Mouse (Mus musculus) WW6 (cell line): ENCODE data around the gene Fgd4.
"Not testable (repeated sequence)": the region's sequence is repeated elsewhere in the genome, so short reads cannot be mapped to it uniquely, and the experiment has no call there.

ENCODE experiments used
- DNase-seq: peaks from one replicate; pipeline ENCODE4 v3.0.0-alpha.2; 2013; ENCODE audit warnings: low read depth, low spot score

The Fgd4 gene

DNA sequence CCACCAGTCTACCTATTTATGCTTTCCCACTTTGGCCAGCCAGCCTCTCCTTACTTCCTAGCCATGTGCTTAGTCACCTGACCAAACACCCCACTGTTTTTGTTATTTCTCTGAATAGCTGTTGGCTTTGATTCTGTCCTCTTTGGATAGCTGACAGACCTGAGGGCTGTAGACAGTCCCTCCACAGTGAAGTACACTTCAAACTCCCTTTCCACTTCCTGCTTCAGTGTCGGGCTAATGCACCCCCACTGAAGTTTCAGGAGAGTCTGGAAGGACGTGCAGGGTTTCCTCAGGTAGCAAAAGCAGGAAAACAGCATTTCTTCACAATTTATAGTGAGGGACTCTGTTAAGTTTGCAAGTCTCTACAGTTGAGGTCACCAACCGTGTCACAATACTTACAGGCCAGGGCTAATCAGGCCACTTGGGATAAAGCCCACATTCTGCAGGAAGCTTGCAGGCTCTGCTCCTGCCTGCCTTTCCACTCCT lies 57.4 kb downstream of the Fgd4 start:
- DNase-seq, result no peak

GRCm38 (mm10) chr16:16539396-16539795 lies 61.0 kb downstream of the Fgd4 start:
- DNase-seq, result not testable (repeated sequence)

DNA sequence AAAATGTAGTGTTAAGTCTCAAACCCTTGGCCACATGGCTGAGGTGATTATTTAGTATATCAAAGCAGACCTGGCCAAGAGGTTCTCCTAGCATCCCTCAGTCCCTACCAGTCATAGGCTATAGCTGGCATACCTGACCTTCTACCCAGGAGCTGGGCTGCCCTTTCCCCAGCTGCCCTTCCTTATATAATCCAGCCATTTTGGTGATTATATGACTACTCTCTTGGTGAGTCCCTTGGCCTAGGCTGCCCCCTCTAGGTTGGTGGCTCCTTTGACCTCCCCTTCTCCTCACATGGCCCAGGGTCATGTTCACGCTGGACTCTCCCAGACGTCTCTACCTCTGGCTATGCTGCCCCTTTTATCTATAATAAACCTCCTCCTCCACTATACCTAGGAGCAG lies 65.1 kb downstream of the Fgd4 start:
- no peak for DNase-seq

- DNase-seq, result no peak
These were observed 72.3 kb downstream of the Fgd4 start for GRCm38 (mm10) chr16:16528014-16528413.

GRCm38 (mm10) chr16:16527267-16527666 lies 73.1 kb downstream of the Fgd4 start:
- DNase-seq, result no peak

DNA sequence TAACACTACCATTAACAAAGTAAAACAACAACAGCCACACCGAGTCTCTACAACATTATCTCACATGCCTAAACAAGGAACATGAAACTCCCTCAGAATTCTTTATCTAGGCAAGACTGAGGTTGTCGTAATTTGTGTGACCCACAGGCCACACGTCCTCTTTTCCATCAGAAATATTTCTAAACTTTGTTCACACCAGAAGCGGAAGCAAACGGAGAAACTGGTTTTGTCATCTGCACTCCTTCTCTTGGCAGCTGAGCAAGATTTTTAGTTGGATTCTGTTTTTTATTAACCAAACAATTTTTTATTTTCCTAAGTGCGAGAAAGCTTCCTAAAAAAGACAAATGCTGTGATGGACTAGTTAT lies 73.6 kb downstream of the Fgd4 start:
- DNase-seq, result no peak

GRCm38 (mm10) chr16:16526097-16526740 lies 74.1 kb downstream of the Fgd4 start:
- DNase-seq, result no peak

DNA sequence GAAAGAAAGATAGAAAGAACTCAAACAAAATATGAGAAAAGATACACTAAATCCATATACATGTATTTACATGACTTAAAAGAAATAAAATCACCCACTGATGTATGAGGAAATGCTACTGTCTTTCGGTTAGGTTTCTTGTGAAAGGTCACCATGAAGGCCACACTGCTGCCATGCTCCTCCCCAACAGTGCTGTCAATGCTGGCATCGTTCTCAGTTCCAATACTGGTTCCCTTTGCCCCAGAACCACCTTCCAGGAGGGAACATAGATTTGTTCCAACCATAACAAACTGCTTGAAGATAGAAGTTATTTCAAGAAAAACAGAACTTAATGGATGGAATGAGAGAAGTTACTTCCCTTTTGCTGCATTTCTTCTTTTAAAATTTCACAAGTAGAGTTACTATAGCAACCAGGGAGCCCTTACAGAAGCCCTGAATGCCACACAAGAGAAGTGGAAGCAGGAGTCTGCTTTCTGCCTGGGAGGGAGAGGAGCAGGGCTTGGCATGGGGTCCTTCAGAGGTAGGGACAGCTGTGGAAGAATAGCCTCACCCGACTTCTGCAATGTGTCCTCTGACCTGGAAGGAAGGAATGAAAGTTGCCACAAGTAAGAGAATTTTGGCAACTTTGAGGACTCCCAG lies 75.0 kb downstream of the Fgd4 start:
- no peak for DNase-seq

DNA sequence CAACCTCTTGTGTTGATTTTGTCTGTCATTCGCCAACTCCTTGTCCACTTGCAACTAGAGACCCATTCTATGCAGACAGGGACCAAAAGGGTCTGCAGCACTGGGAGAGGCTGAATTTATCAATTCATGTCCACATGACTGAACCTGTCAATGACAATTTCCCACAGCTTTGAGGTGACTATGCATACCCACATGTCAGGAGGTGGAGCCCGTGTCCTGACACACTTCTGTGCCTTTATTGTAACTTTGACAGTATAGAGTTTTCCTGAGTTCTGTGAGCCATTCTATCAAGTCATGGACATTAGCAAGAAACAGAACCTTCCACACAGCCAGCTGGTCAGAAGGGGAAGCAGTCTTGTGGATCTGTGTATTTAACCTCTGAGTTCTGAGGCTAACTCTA lies 76.7 kb downstream of the Fgd4 start:
- no peak for DNase-seq

DNA sequence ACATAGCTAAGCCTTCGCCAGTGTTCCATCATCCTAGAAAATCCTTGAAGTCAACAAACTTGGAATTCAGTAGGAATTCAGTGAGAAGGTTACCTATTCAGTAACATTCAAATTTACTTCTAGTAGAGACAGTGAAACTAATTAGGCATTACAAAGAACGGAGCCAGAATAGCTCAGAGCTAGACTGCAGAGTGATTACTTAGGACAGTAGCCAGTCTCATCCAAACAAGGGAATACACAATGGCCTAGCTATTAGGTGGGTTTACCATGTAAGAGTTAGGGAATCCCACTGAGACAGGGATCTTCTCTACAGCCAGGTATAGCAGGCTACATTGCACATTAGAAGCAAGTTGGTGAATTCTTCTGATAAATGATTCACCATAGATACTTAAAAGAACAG lies 77.5 kb downstream of the Fgd4 start:
- DNase-seq, result not testable (repeated sequence)

GRCm38 (mm10) chr16:16501491-16501890 lies 98.9 kb downstream of the Fgd4 start:
- DNase-seq, result no peak

- no peak for DNase-seq
These were observed 99.4 kb downstream of the Fgd4 start for GRCm38 (mm10) chr16:16500926-16501325.

DNA sequence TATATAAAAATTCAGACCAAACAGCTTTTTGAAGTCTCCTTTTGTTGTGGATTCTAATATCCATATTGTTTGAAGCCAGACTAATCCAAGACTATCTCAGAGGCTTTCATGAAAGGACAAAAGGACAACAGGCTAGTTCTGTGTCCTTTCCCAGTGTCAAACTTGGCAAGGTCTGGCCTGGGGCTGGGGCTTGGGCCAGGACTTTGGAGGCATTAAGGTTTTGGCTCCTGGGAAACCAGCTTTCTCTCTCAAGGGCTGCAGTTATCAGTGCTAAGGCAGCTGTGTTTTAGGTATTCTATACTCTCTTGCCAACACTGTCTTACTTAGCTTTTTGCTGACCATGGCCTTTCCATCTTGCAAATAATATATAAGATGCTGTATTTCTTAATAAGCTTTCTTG lies 101.6 kb downstream of the Fgd4 start:
- no peak for DNase-seq

DNA sequence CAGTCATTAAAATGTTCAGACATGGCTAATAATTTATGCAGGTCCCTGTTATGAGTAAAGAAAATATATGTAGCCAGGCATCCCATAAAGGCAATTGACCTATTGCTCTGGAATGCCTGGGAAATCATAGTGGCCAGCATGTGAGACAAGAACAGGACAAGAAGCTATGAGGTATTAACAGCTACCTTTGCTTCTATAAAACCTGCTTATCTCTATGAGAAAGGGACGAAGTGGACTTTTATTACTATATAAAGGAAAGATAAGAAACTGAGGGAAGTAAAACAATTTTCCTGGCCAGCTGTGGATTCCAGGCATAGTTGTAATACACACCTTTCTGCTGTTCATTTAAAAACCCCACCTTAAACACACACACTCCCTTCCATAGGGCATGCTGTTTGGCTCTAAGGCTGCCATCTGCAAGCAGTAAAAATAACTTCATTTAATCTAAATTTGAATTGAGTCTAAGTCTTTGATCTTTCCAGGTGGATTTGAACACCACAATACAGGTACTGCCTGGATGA lies 114.8 kb downstream of the Fgd4 start:
- no peak for DNase-seq

DNA sequence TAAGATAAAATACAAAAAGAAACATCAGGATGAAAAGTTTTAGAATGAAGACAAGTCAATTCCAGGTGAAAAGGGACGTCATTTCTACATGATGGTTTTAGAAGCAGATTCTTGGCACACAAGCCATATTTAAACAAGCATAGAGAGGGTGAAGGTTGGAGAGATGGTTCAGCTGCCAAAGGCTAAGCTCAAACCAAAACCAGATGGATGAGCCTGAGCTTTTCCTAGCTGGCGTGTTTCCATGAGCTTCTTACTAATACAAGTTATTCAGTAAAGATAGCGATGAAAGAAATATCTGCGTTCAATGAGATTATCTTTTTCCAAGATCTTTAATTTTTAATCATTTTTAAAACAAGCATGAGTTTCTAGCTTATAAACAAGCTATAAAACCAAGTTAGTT lies 115.7 kb downstream of the Fgd4 start:
- DNase-seq, result no peak

DNA sequence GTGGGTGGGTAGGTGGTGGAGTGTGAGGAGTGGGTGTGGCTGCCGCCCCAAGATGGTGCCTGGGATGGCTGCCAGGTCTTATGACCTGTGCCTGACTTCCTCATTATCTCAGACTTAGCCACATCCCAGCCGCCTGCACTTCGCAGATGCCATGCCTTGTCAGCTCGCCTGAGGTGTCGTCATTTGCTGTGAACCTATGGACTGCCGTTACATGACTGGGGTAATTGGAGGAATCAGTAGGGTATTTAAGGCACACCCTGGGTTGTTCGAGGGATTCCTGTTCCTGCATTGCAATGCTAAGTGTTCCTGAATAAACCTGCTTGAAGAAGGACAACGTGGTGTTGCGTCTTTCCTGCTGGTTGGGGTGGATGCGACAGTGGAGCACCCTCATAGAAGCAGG lies 126.9 kb downstream of the Fgd4 start:
- peak; percentile 38 for DNase-seq

GRCm38 (mm10) chr16:16450021-16450420 lies 150.3 kb downstream of the Fgd4 start:
- no peak for DNase-seq

GRCm38 (mm10) chr16:16438436-16438835 lies 161.9 kb downstream of the Fgd4 start:
- no peak for DNase-seq

DNA sequence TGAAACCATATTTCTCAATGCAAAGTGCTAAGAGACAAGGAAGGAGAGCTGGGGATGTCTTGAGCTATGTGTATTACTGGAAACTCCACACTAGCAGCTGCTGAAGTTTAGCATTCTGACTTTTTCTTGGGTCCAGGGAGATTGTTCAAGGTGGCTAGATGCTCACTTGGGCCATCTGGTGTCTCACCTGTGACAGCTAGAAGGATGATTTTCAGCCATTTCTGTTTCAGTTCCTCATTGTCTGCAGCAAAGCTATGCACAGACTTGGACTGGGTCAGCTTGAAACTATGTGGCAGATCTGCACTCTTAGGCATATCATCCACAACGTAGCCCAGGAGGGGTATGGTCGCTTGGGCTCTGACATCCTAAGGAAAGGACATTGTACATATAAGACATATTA lies 177.9 kb downstream of the Fgd4 start:
- DNase-seq, result no peak

DNA sequence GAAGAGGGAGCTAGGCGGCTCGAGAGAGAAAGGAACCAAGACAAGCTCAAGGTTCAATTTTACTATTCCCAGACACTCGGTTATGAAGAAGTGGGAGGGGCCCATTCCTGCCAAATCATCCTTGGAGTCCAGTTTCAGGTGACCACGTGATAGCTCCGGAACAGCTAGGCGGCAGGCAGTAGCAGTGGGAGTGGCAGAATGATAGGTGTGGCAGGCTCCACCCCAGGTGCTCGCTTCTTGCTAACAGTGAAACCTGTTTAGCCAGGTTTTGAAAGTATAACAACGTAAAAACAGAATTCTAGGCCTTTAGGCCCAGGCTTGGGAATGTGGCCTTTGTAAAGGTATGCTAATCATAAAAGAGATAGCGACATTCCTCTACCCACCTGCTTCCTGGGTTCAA lies 233.1 kb downstream of the Fgd4 start:
- not testable (repeated sequence) for DNase-seq
